Mouse (Mus musculus): ENCODE data around the gene Tmprss11d.

GRCm38 (mm10) chr5:86306116-86306515, 67.1 kb downstream of the Tmprss11d start:
- TF ChIP-seq POLR2A (IDR thresholded peaks at IDR 0.05; ENCODE audit: insufficient read length, low read depth) (no peak), TCF12 (IDR thresholded peaks at IDR 0.05; ENCODE audit: insufficient read depth, poor library complexity, severe bottlenecking) (no peak), MAX (IDR thresholded peaks at IDR 0.05; ENCODE audit: low read depth) (no peak), SRF (IDR thresholded peaks at IDR 0.05; ENCODE audit: control insufficient read depth, insufficient read length, low read depth) (no peak), E2F4 (IDR thresholded peaks at IDR 0.05; ENCODE audit: insufficient read depth) (no peak), MYOG (IDR thresholded peaks at IDR 0.05; ENCODE audit: control insufficient read depth in 1 of 3, insufficient read depth in 1 of 3, insufficient read length in 2 of 3, low read depth in 2 of 3) (no peak), USF1 (IDR thresholded peaks at IDR 0.05; ENCODE audit: low read depth) (no peak), POLR2AphosphoS2 (IDR thresholded peaks at IDR 0.05; ENCODE audit: insufficient read length, low read depth) (no peak), CEBPB (IDR thresholded peaks at IDR 0.05; ENCODE audit: insufficient read depth, poor library complexity, severe bottlenecking) (no peak), MYOD1 (IDR thresholded peaks at IDR 0.05; ENCODE audit: control insufficient read depth in 1 of 3, insufficient read length in 2 of 3, low read depth in 2 of 3) (peak in 1 of 3 experiments; percentile 29), TCF3 (IDR thresholded peaks at IDR 0.05; ENCODE audit: insufficient read length, low read depth) (no peak)
